Mouse (Mus musculus) stomach, postnatal 0 days (tissue): ENCODE measurements around the gene Il22ra1. TPM values are rescaled to one million over a fixed set of nuclear protein-coding genes. Genes with fewer than 3 reads are reported as not detected.

Source experiments
- ATAC-seq: fragments of 200-750 bp; cut with Nextera tagmentation; 2 replicates; pipeline ENCODE4 v1.8.0; 2017; ENCODE audit not compliant: low FRiP score, low TSS enrichment
- DNase-seq: peaks from one replicate; pipeline ENCODE4 v3.0.0-alpha.2; 2016; ENCODE audit warnings: low spot score
- H3K27ac ChIP-seq: fragments of 300-500 bp; sonication (generic); replicated peaks from 2 replicates; pipeline ENCODE4 v1.5.1; 2014; ENCODE audit warnings: mild to moderate bottlenecking, control low read depth
- H3K27me3 ChIP-seq: fragments of 300-500 bp; sonication (generic); 2 replicates; pipeline ENCODE4 v1.6.1; 2014; ENCODE audit warnings: low read length; ENCODE audit not compliant: control insufficient read depth, insufficient read depth
- H3K36me3 ChIP-seq: fragments of 300-500 bp; sonication (generic); 2 replicates; pipeline ENCODE4 v1.6.1; 2014; ENCODE audit warnings: low read length, mixed read lengths; ENCODE audit not compliant: control insufficient read depth, insufficient read depth
- H3K4me1 ChIP-seq: fragments of 300-500 bp; sonication (generic); replicated peaks from 2 replicates; pipeline ENCODE4 v1.6.1; 2014; ENCODE audit warnings: antibody characterized with exemption; ENCODE audit not compliant: control insufficient read depth, insufficient read depth
- H3K4me2 ChIP-seq: fragments of 300-500 bp; sonication (generic); replicated peaks from 2 replicates; pipeline ENCODE4 v1.6.1; 2014; ENCODE audit warnings: low read depth, mild to moderate bottlenecking, control low read depth, moderate library complexity
- H3K4me3 ChIP-seq: fragments of 300-500 bp; sonication (generic); 2 replicates; pipeline ENCODE4 v1.5.1; 2014; ENCODE audit warnings: low read depth, low read length, control low read depth
- H3K9ac ChIP-seq: fragments of 300-500 bp; sonication (generic); 2 replicates; pipeline ENCODE4 v1.6.1; 2014; ENCODE audit warnings: mild to moderate bottlenecking, low read length, control low read depth, mixed read lengths
- H3K9me3 ChIP-seq: fragments of 300-500 bp; sonication (generic); 2 replicates; pipeline ENCODE4 v1.6.1; 2016; ENCODE audit warnings: low read length; ENCODE audit not compliant: control insufficient read depth
- CTCF ChIP-seq: IDR thresholded peaks from 2 replicates; pipeline ENCODE4 v1.5.1; 2016; ENCODE audit warnings: antibody characterized with exemption, low read depth, mild to moderate bottlenecking, moderate library complexity
- EP300 ChIP-seq: optimal IDR thresholded peaks from 2 replicates; pipeline ENCODE3; 2016; ENCODE audit warnings: antibody characterized with exemption
- WGBS: fragments of 180-500 bp; shearing (Covaris S2); extraction: QIAGEN DNeasy Blood & Tissue Kit; methylation state at CpG from one replicate; pipeline ENCODE4 v1.1.7; 2014; 5-methylcytosine and 5-hydroxymethylcytosine counted together
- polyA plus RNA-seq: library from polyadenylated mRNA; unstranded; fragments of >200 nt; fragmentation: Nextera tagmentation; extraction: Ambion mirVana; gene quantifications from 2 replicates; pipeline ENCODE4 v1.2.1, GENCODE M21; 2015

The Il22ra1 gene
- polyA plus RNA-seq, 1 experiment from 2014 or later: 0.63 TPM

GRCm38 (mm10) chr4:135722540-135723290, 5.3 kb upstream of the Il22ra1 start:
- ATAC-seq (no peak), DNase-seq (no peak)
- Histone ChIP-seq H3K27me3 (no peaks in the 10 kb centered on the region), H3K36me3 (no peaks in the 10 kb centered on the region), H3K9ac (no peak overlapping the region), H3K4me2 (no peak overlapping the region), H3K9me3 (no peaks in the 10 kb centered on the region), H3K4me1 (peaks cover 5% of the 10 kb centered on the region; the same call in 1 of the 2 replicates), H3K4me3 (no peak overlapping the region), H3K27ac (no peak overlapping the region)
- WGBS: 67% methylated on average over 17 of the region's 17 CpGs
- TF ChIP-seq CTCF (peak; percentile 49), EP300 (no peak)

GRCm38 (mm10) chr4:135726416-135726815, 1.6 kb upstream of the Il22ra1 start:
- no peak overlapping the region for H3K27ac ChIP-seq
- H3K36me3 ChIP-seq: no peaks in the 10 kb centered on the region
- no peak for ATAC-seq
- H3K4me1 ChIP-seq: peaks cover 6% of the 10 kb centered on the region; the same call in 1 of the 2 replicates
- H3K27me3 ChIP-seq: no peaks in the 10 kb centered on the region
- TF ChIP-seq CTCF (no peak), EP300 (no peak)
- no peak for DNase-seq
- H3K4me2 ChIP-seq: no peak overlapping the region
- no peak overlapping the region for H3K4me3 ChIP-seq
- no peaks in the 10 kb centered on the region for H3K9me3 ChIP-seq
- no peak overlapping the region for H3K9ac ChIP-seq
- 57% methylated on average over 11 of the region's 11 CpGs for WGBS

GRCm38 (mm10) chr4:135730204-135730603, 2.2 kb downstream of the Il22ra1 start:
- ATAC-seq (no peak), DNase-seq (no peak)
- Histone ChIP-seq H3K36me3 (no peaks in the 10 kb centered on the region), H3K4me3 (no peak overlapping the region), H3K4me2 (no peak overlapping the region), H3K27ac (no peak overlapping the region), H3K27me3 (no peaks in the 10 kb centered on the region), H3K9ac (no peak overlapping the region), H3K9me3 (no peaks in the 10 kb centered on the region), H3K4me1 (peaks cover 6% of the 10 kb centered on the region; the same call in 1 of the 2 replicates)
- TF ChIP-seq EP300 (no peak), CTCF (no peak)
- 83% methylated on average over 9 of the region's 9 CpGs for WGBS

GRCm38 (mm10) chr4:135730951-135731350, 3.0 kb downstream of the Il22ra1 start:
- Histone ChIP-seq H3K36me3 (no peaks in the 10 kb centered on the region), H3K4me2 (no peak overlapping the region), H3K9ac (no peak overlapping the region), H3K4me3 (no peak overlapping the region), H3K4me1 (peaks cover 6% of the 10 kb centered on the region; the same call in 1 of the 2 replicates), H3K9me3 (no peaks in the 10 kb centered on the region), H3K27ac (no peak overlapping the region), H3K27me3 (no peaks in the 10 kb centered on the region)
- ATAC-seq (no peak), DNase-seq (no peak)
- 83% methylated on average over 8 of the region's 8 CpGs for WGBS
- TF ChIP-seq CTCF (no peak), EP300 (no peak)

- Histone ChIP-seq H3K4me2 (no peak overlapping the region), H3K27me3 (no peaks in the 10 kb centered on the region), H3K27ac (no peak overlapping the region), H3K36me3 (no peaks in the 10 kb centered on the region), H3K4me1 (no peaks in the 10 kb centered on the region), H3K4me3 (no peak overlapping the region), H3K9me3 (no peaks in the 10 kb centered on the region), H3K9ac (no peak overlapping the region)
- no peak for DNase-seq
- TF ChIP-seq CTCF (no peak), EP300 (no peak)
- ATAC-seq: no peak
- WGBS: 97% methylated on average over 14 of the region's 14 CpGs
These were observed 5.9 kb downstream of the Il22ra1 start for GRCm38 (mm10) chr4:135733901-135734300.

- Histone ChIP-seq H3K9me3 (no peaks in the 10 kb centered on the region), H3K27ac (no peak overlapping the region), H3K9ac (no peak overlapping the region), H3K36me3 (no peaks in the 10 kb centered on the region), H3K4me3 (no peak overlapping the region), H3K4me1 (no peaks in the 10 kb centered on the region), H3K27me3 (no peaks in the 10 kb centered on the region), H3K4me2 (no peak overlapping the region)
- TF ChIP-seq CTCF (no peak), EP300 (no peak)
- WGBS: 69% methylated on average over 3 of the region's 3 CpGs
- DNase-seq: no peak
- no peak for ATAC-seq
These were observed 8.9 kb downstream of the Il22ra1 start for GRCm38 (mm10) chr4:135736903-135737302.
